Mouse (Mus musculus) lung, embryonic 16.5 days (tissue): ENCODE measurements around the gene Dohh. TPM values are rescaled to one million over a fixed set of nuclear protein-coding genes. Genes with fewer than 3 reads are reported as not detected.

Experiments used
- ATAC-seq: fragments of 200-750 bp; cut with Nextera tagmentation; 2 replicates; pipeline ENCODE4 v1.8.0; 2017; ENCODE audit warnings: low read depth, mild to moderate bottlenecking, moderate library complexity
- H3K27ac ChIP-seq: fragments of 300-500 bp; sonication (generic); 2 replicates; pipeline ENCODE4 v1.5.1; 2014; ENCODE audit warnings: mild to moderate bottlenecking, control low read depth, low read length
- H3K27me3 ChIP-seq: fragments of 300-500 bp; sonication (generic); 2 replicates; pipeline ENCODE4 v1.6.1; 2014; ENCODE audit warnings: low read depth, low read length, mixed read lengths; ENCODE audit not compliant: control insufficient read depth, insufficient read depth
- H3K36me3 ChIP-seq: fragments of 300-500 bp; sonication (generic); 2 replicates; pipeline ENCODE4 v1.6.1; 2014; ENCODE audit warnings: low read length; ENCODE audit not compliant: control insufficient read depth, insufficient read depth
- H3K4me1 ChIP-seq: fragments of 300-500 bp; sonication (generic); replicated peaks from 2 replicates; pipeline ENCODE4 v1.6.1; 2014; ENCODE audit warnings: low read length, mixed read lengths; ENCODE audit not compliant: control insufficient read depth, insufficient read depth
- H3K4me2 ChIP-seq: fragments of 300-500 bp; sonication (generic); 2 replicates; pipeline ENCODE4 v1.6.1; 2014; ENCODE audit warnings: low read depth, low read length, control low read depth
- H3K4me3 ChIP-seq: fragments of 300-500 bp; sonication (generic); 2 replicates; pipeline ENCODE4 v1.5.1; 2014; ENCODE audit warnings: mild to moderate bottlenecking, low read length, control low read depth
- H3K9ac ChIP-seq: fragments of 300-500 bp; sonication (generic); 2 replicates; pipeline ENCODE4 v1.6.1; 2014; ENCODE audit warnings: low read length, control low read depth
- H3K9me3 ChIP-seq: fragments of 300-500 bp; sonication (generic); 2 replicates; pipeline ENCODE4 v1.6.1; 2016; ENCODE audit warnings: low read length; ENCODE audit not compliant: control insufficient read depth
- WGBS: fragments of 180-500 bp; shearing (Covaris S2); extraction: QIAGEN DNeasy Blood & Tissue Kit; methylation state at CpG from one replicate; pipeline ENCODE4 v1.1.7; 2014; 5-methylcytosine and 5-hydroxymethylcytosine counted together
- polyA plus RNA-seq: library from polyadenylated mRNA; unstranded; fragments of >200 nt; fragmentation: Nextera tagmentation; extraction: Ambion mirVana; gene quantifications from 2 replicates; pipeline ENCODE4 v1.2.1, GENCODE M21; 2015

Gene Dohh
- polyA plus RNA-seq, 1 experiment from 2014 or later = 71.4 TPM

DNA sequence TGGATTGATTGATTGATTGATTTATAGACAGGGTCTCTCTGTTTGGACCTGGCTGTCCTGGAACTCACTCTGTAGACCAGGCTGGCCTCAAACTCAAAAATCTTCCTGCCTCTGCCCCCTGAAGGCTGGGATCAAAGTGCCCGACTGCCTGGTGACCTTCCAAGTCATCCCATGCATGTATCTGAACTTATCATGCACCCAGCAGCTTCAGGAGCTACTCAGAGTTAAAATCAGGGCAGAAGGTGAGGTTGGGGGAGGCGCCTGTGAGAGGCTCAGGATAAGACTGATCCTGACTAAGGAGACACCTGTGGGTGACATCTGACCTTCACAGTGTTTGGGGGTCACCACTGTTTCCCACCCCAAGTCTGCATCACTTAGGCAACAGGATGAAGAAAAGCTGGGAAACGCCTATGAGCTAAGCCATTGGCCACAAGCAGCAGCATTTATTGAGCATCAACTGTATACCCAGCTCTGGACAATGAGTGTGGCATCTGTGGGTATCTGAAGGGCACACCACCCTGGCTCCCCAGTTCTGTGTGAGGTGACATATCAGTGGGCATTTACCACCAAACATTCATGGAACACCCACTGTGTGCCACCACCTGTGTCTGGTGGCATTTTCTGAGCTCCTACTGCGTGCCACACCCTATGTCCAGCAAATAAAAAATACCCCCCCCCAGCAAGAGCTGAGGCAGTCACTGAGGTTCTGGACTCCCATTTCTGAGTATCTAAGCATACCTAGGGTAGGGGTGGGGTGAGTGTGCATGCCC is 39.4 kb downstream of the Dohh start:
- Histone ChIP-seq H3K4me1 (peaks cover 32% of the 10 kb centered on the region), H3K36me3 (peaks cover 7% of the 10 kb centered on the region), H3K4me2 (peak overlapping the region; percentile 92), H3K9me3 (no peaks in the 10 kb centered on the region), H3K27me3 (no peaks in the 10 kb centered on the region), H3K27ac (peak overlapping the region; percentile 80), H3K4me3 (peak overlapping the region; percentile 77), H3K9ac (peak overlapping the region; percentile 60)
- no peak for ATAC-seq
- 64% methylated on average over 4 of the region's 4 CpGs for WGBS

DNA sequence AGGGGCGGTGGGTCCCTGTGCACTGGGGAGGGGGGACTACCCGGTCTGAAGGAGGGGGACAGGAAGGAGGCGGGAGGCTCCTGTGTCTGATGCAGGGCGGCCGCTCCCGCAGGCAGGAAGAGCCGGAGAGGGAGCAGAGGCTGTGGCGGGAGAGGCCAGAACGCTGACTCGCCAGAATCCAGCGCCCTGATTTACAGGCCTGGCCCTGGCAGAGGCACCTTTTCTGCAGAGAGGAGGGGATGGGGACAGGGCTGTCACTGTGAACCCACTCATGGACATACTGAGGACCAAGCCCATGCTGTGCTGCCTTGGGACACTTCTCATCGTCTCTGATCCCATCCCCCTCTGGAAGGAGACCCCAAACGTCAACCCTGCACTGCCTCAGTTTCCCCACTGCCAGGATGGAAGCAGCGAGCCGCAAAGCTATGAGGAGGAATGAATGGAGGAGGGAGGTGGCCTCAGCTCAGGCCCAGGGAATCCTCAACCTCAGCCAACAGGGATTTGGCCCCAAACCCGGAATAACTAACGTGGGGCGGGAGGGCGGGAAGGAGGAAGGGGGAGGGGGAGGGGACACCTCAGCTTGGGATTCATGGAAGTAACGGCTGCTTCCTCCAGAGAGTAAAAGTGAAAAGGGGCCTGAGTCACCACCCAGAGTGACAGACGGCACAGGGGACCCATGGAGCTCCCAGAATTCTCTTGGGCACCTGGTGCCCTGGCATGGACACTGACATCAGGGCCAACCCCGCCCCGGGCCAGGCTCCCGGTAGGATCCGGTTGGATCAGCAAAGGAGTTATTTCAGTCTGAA is 40.2 kb downstream of the Dohh start:
- 7% methylated on average over 25 of the region's 25 CpGs for WGBS
- peak overlapping the region; percentile 92 for H3K4me2 ChIP-seq
- peak overlapping the region; percentile 81 for H3K27ac ChIP-seq
- peak overlapping the region; percentile 77 for H3K4me3 ChIP-seq
- H3K9me3 ChIP-seq = no peaks in the 10 kb centered on the region
- H3K4me1 ChIP-seq = peaks cover 31% of the 10 kb centered on the region
- peaks cover 7% of the 10 kb centered on the region for H3K36me3 ChIP-seq
- H3K9ac ChIP-seq = peak overlapping the region; percentile 60
- no peaks in the 10 kb centered on the region for H3K27me3 ChIP-seq
- ATAC-seq = peak; percentile 31

DNA sequence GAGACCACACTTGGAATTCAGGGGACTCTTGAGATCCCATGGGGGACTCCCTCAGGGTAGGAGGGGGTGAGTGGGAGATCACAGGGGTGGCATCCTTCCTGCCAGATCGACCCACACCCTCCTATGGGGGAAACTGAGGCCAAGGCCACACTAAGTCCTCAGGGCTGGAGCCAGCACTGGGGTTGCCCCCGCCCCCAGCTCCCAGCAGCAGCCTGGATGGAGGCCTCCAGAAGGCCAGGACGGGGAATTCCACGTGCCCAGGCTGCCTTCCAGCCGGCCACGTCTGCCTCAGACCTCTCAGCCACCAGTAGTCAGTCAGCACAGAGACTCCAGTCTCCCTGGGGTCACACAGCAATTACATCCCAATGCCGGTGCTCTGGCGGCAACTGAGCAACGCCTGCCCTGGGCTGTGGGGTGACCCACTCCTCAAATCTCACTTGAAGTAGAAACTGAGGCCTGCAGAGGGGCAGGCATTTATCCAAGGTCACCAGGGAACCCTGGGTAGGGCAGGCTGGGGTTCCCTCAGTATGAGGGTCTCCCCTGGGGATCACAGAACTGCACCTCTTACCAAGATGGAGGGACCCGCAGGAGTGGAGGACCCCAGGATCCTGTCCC is 41.1 kb downstream of the Dohh start:
- whole genome bisulfite sequencing = 26% methylated on average over 10 of the region's 10 CpGs
- ATAC-seq = no peak
- H3K4me1 ChIP-seq = peaks cover 28% of the 10 kb centered on the region

GRCm38 (mm10) chr10:81426081-81426671 is 41.9 kb downstream of the Dohh start:
- Histone ChIP-seq H3K4me3 (peak overlapping the region; percentile 77), H3K27me3 (no peaks in the 10 kb centered on the region), H3K9ac (peak overlapping the region; percentile 91), H3K27ac (peak overlapping the region; percentile 70), H3K9me3 (no peaks in the 10 kb centered on the region), H3K4me1 (peaks cover 32% of the 10 kb centered on the region), H3K4me2 (peak overlapping the region; percentile 92), H3K36me3 (no peaks in the 10 kb centered on the region)
- ATAC-seq = no peak
- 1% methylated on average over 14 of the region's 33 CpGs for WGBS

More for the DNA sequence above, 41.1 kb downstream of the Dohh start:
- H3K9ac ChIP-seq = peak overlapping the region; percentile 60
- H3K27ac ChIP-seq = peak overlapping the region; percentile 81
- peaks cover under 1% of the 10 kb centered on the region for H3K36me3 ChIP-seq
- H3K4me3 ChIP-seq = peak overlapping the region; percentile 77
- H3K27me3 ChIP-seq = no peaks in the 10 kb centered on the region
- peak overlapping the region; percentile 92 for H3K4me2 ChIP-seq
- no peaks in the 10 kb centered on the region for H3K9me3 ChIP-seq

- no peaks in the 10 kb centered on the region for H3K36me3 ChIP-seq
- H3K4me3 ChIP-seq = peak overlapping the region; percentile 77
- ATAC-seq = no peak
- peak overlapping the region; percentile 91 for H3K9ac ChIP-seq
- peak overlapping the region; percentile 92 for H3K4me2 ChIP-seq
- peak overlapping the region; percentile 70 for H3K27ac ChIP-seq
- peaks cover 37% of the 10 kb centered on the region for H3K4me1 ChIP-seq
- no peaks in the 10 kb centered on the region for H3K27me3 ChIP-seq
- H3K9me3 ChIP-seq = no peaks in the 10 kb centered on the region
- 1% methylated on average over 34 of the region's 38 CpGs for WGBS
Observed at GRCm38 (mm10) chr10:81426897-81427296, 42.7 kb downstream of the Dohh start.

GRCm38 (mm10) chr10:81427327-81427726 is 43.1 kb downstream of the Dohh start:
- peak overlapping the region; percentile 92 for H3K4me2 ChIP-seq
- no peaks in the 10 kb centered on the region for H3K9me3 ChIP-seq
- no peak overlapping the region for H3K27ac ChIP-seq
- peak overlapping the region; percentile 91 for H3K9ac ChIP-seq
- no peaks in the 10 kb centered on the region for H3K27me3 ChIP-seq
- H3K4me1 ChIP-seq = peaks cover 37% of the 10 kb centered on the region
- WGBS = 28% methylated on average over 3 of the region's 3 CpGs
- no peak for ATAC-seq
- peak overlapping the region; percentile 77 for H3K4me3 ChIP-seq
- H3K36me3 ChIP-seq = no peaks in the 10 kb centered on the region

DNA sequence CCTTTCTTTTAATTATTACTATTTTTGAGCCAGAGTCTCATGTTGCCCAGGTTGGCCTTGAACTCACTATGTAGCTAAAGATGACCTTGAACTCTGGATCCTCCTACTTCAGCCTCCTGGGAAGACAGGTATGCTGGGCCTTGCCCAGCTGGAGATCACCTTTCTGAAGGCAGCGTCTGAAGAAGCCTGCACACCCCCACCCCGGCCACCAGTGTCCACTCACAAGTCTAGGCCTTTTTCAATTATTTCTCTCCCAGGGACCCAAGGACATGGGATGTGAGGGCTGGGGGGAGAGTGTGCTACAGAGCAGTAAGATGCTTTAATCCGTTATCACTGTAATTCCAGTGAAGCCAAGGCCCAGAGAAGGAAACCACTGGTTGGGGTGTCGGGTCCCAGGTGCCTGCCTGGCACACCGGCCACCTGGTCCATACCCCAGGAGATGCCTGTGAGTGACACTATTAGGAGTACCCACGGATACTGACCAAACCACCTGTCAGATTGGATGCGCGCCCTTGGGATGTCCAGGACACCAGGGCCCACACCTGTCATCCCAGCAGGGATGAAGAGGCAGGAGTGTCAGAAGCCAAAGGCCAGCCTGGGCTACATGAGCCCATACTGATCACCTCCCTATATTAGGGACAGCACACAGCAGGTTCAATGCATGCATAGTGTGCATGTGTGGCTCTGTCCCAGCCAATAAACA is 43.7 kb downstream of the Dohh start:
- Histone ChIP-seq H3K27ac (no peak overlapping the region), H3K4me3 (no peak overlapping the region), H3K4me2 (no peak overlapping the region), H3K9me3 (no peaks in the 10 kb centered on the region), H3K27me3 (no peaks in the 10 kb centered on the region), H3K36me3 (no peaks in the 10 kb centered on the region), H3K9ac (no peak overlapping the region), H3K4me1 (peaks cover 37% of the 10 kb centered on the region)
- ATAC-seq = no peak
- WGBS = 80% methylated on average over 8 of the region's 8 CpGs

DNA sequence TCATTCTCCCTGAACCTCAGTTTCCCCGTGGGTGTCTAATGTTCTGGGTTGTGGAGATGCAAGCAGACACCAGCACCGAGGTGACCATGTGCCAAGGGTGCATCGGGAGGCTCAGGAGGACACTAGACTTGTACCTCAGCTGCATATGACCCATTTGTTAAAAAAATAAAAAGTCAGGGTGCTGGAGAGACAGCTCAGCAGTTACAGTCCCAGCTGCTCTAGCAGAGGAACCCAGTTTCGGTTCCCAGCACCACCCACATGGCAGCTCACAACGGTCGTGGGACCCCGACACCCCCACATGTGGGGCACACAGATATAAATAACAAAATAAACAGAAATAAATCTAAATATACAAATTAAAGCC is 44.3 kb downstream of the Dohh start:
- peaks cover 41% of the 10 kb centered on the region for H3K4me1 ChIP-seq
- 86% methylated on average over 7 of the region's 7 CpGs for WGBS

More for the DNA sequence above, 44.3 kb downstream of the Dohh start:
- H3K9me3 ChIP-seq = no peaks in the 10 kb centered on the region
- no peak overlapping the region for H3K9ac ChIP-seq
- no peak overlapping the region for H3K27ac ChIP-seq
- no peak for ATAC-seq
- no peak overlapping the region for H3K4me2 ChIP-seq
- no peaks in the 10 kb centered on the region for H3K36me3 ChIP-seq
- no peaks in the 10 kb centered on the region for H3K27me3 ChIP-seq
- no peak overlapping the region for H3K4me3 ChIP-seq
